ENCODE assay signal across 8 mouse cellular contexts in the genomic region with DNA sequence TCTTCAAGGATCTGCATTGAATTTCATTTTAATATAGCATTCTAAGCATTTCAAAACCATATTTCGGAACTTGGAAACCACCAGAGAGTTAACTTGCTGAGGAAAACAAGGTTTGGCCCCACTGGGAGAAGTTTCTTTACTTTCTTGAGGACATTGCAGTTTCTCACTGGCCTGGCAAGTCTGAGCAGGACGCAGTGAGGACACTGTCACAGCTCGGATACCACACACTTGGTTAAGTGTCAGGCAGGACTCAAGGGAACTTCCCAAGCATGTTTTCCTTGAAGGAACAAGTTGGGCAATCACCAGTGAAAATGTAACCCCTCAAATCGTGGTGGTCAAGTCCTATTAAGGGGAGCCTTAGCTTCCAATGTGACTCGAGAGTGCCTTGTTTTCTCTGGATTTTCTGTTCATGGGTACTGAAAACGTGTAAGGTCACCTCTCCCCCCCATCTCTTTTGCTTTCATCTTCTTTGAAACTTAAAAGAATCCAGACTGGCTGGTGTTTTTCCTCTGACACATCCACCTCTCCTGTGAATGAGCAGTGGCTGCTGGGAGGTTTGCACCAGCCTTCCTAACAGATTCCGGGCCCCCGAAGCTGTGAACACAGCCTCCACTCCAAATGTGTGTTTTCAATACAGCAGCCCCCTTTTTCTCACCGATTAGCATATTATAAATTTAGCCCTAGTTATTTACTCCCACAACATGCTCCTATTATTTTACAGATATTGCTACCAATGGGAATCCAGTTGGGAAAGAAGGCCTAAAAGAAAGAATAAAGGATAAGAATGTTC. TPM values are rescaled to one million over a fixed set of nuclear protein-coding genes. Genes with fewer than 3 reads are reported as not detected.
A peak's percentile ranks its signal among the peaks of the same experiment; 100 is the strongest.
DNase-seq lines count a peak whose midpoint lies in the region; ATAC-seq and TF ChIP-seq lines count a peak whose summit lies in the region.

No protein-coding gene starts in this region.

- 55% methylated on average over 9 of the region's 9 CpGs for WGBS in kidney, embryonic 15.5 days
- WGBS in embryonic facial prominence, embryonic 15.5 days = 37% methylated on average over 9 of the region's 9 CpGs
- 65% methylated on average over 9 of the region's 9 CpGs for WGBS in intestine, embryonic 14.5 days
- 64% methylated on average over 9 of the region's 9 CpGs for WGBS in midbrain, postnatal 0 days

- H3K36me3 ChIP-seq in kidney, embryonic 15.5 days = peaks cover 46% of the 10 kb centered on the region
- peaks cover 41% of the 10 kb centered on the region for H3K36me3 ChIP-seq in embryonic facial prominence, embryonic 15.5 days
- H3K36me3 ChIP-seq in intestine, embryonic 14.5 days (ENCODE audit: control insufficient read depth, insufficient read depth, low read length) = peaks cover 53% of the 10 kb centered on the region
- H3K36me3 ChIP-seq in midbrain, postnatal 0 days (ENCODE audit: insufficient read depth, low read length) = peaks cover 16% of the 10 kb centered on the region

- no peak overlapping the region for H3K27ac ChIP-seq in kidney, embryonic 15.5 days
- H3K27ac ChIP-seq in embryonic facial prominence, embryonic 15.5 days (replicated peaks) = peak overlapping the region; percentile 98
- H3K27ac ChIP-seq in intestine, embryonic 14.5 days (ENCODE audit: low read depth) = no peak overlapping the region
- H3K27ac ChIP-seq in midbrain, postnatal 0 days (ENCODE audit: low read depth, low read length) = peak overlapping the region; percentile 92

- H3K27me3 ChIP-seq in kidney, embryonic 15.5 days = no peaks in the 10 kb centered on the region
- H3K27me3 ChIP-seq in embryonic facial prominence, embryonic 15.5 days = no peaks in the 10 kb centered on the region
- no peaks in the 10 kb centered on the region for H3K27me3 ChIP-seq in intestine, embryonic 14.5 days (replicated peaks; ENCODE audit: control insufficient read depth, insufficient read depth, low read length)
- H3K27me3 ChIP-seq in midbrain, postnatal 0 days (ENCODE audit: insufficient read depth, low read length) = no peaks in the 10 kb centered on the region

- H3K4me1 ChIP-seq in kidney, embryonic 15.5 days = peaks cover 51% of the 10 kb centered on the region
- H3K4me1 ChIP-seq in embryonic facial prominence, embryonic 15.5 days = peaks cover 42% of the 10 kb centered on the region
- H3K4me1 ChIP-seq in intestine, embryonic 14.5 days (replicated peaks; ENCODE audit: control insufficient read depth, insufficient read depth, low read length) = peaks cover 27% of the 10 kb centered on the region
- H3K4me1 ChIP-seq in midbrain, postnatal 0 days (ENCODE audit: insufficient read depth, low read length) = peaks cover 4% of the 10 kb centered on the region; the same call in 1 of the 2 replicates

- H3K4me2 ChIP-seq in kidney, embryonic 15.5 days = peak overlapping the region; percentile 86
- peak overlapping the region; percentile 79 for H3K4me2 ChIP-seq in embryonic facial prominence, embryonic 15.5 days (replicated peaks)
- peak overlapping the region; percentile 91 for H3K4me2 ChIP-seq in intestine, embryonic 14.5 days (ENCODE audit: low read length)
- H3K4me2 ChIP-seq in midbrain, postnatal 0 days (ENCODE audit: low read depth, low read length, poor library complexity, severe bottlenecking) = peak overlapping the region; percentile 88

- no peaks in the 10 kb centered on the region for H3K9me3 ChIP-seq in kidney, embryonic 15.5 days (replicated peaks)
- H3K9me3 ChIP-seq in embryonic facial prominence, embryonic 15.5 days (replicated peaks) = no peaks in the 10 kb centered on the region
- no peaks in the 10 kb centered on the region for H3K9me3 ChIP-seq in intestine, embryonic 14.5 days (ENCODE audit: control insufficient read depth, low read length)
- H3K9me3 ChIP-seq in midbrain, postnatal 0 days (ENCODE audit: low read length) = no peaks in the 10 kb centered on the region

- H3K9ac ChIP-seq in kidney, embryonic 15.5 days = peak overlapping the region; percentile 92
- H3K9ac ChIP-seq in embryonic facial prominence, embryonic 15.5 days = no peak overlapping the region
- H3K9ac ChIP-seq in intestine, embryonic 14.5 days (ENCODE audit: low read length) = peak overlapping the region; percentile 98
- peak overlapping the region; percentile 93 for H3K9ac ChIP-seq in midbrain, postnatal 0 days (replicated peaks; ENCODE audit: low read length, poor library complexity, severe bottlenecking)

- peak overlapping the region; percentile 88 for H3K4me3 ChIP-seq in kidney, embryonic 15.5 days (replicated peaks)
- peak overlapping the region; percentile 73 for H3K4me3 ChIP-seq in embryonic facial prominence, embryonic 15.5 days (replicated peaks)
- peak overlapping the region; percentile 75 for H3K4me3 ChIP-seq in intestine, embryonic 14.5 days (ENCODE audit: low read depth, low read length)
- H3K4me3 ChIP-seq in midbrain, postnatal 0 days (ENCODE audit: low read depth, low read length) = peak overlapping the region; percentile 81

- no peak for TF ChIP-seq CTCF in midbrain, postnatal 0 days (IDR thresholded peaks at IDR 0.05)

- DNase-seq in kidney, postnatal 36 days = no peak
- no peak for DNase-seq in intestine, embryonic 14.5 days (ENCODE audit: low spot score)
- DNase-seq in midbrain, postnatal 0 days (ENCODE audit: low spot score) = no peak
- no peak for DNase-seq in ovary, postnatal 10 days (ENCODE audit: low spot score)
- no peak for DNase-seq in cerebellum, adult 11 months

- no peak for ATAC-seq in kidney, embryonic 15.5 days (replicated peaks; ENCODE audit: low FRiP score)
- no peak for ATAC-seq in embryonic facial prominence, embryonic 15.5 days (ENCODE audit: insufficient number of reproducible peaks, low FRiP score, low TSS enrichment, low read depth)
- ATAC-seq in intestine, embryonic 14.5 days (replicated peaks; ENCODE audit: low FRiP score, low TSS enrichment, low read depth) = no peak
- no peak for ATAC-seq in midbrain, postnatal 0 days (ENCODE audit: low FRiP score)
- no peak for ATAC-seq in megakaryocyte, adult 5-6 weeks (ENCODE audit: poor library complexity, severe bottlenecking)

RNA-seq across cellular contexts. Expression of gene Obsl1, which starts 1.8 kb away (rescaled TPM):
- polyA plus RNA-seq in kidney, embryonic 15.5 days (2015; fragmentation: Nextera tagmentation; extraction: Ambion mirVana) = 67.2 and 80.1 TPM in 2 replicates
- 104 and 108 TPM in 2 replicates for polyA plus RNA-seq in embryonic facial prominence, embryonic 15.5 days (2015; fragmentation: Nextera tagmentation; extraction: Ambion mirVana)
- polyA plus RNA-seq in intestine, embryonic 14.5 days (2014; fragmentation: Nextera tagmentation; extraction: Ambion mirVana) = 80.9 and 88.4 TPM in 2 replicates
- total RNA-seq in midbrain, postnatal 0 days (2014; rRNA removed) = 40.7 and 45.9 TPM in 2 replicates
- polyA plus RNA-seq in midbrain, postnatal 0 days (2015; fragmentation: Nextera tagmentation; extraction: Ambion mirVana) = 24.2 TPM in 2 replicates
- total RNA-seq in megakaryocyte, adult 5-6 weeks (2015) = not detected in 2 replicates
- not detected in 2 replicates for total RNA-seq in megakaryocyte, adult 5-6 weeks (2017)

RNA-seq across cellular contexts. Expression of gene Inha, which starts 2.4 kb away (rescaled TPM):
- polyA plus RNA-seq in kidney, embryonic 15.5 days (2015; fragmentation: Nextera tagmentation; extraction: Ambion mirVana) = 6.0 and 11.2 TPM in 2 replicates
- polyA plus RNA-seq in embryonic facial prominence, embryonic 15.5 days (2015; fragmentation: Nextera tagmentation; extraction: Ambion mirVana) = 14.7 and 15.7 TPM in 2 replicates
- 3.5 and 3.9 TPM in 2 replicates for polyA plus RNA-seq in intestine, embryonic 14.5 days (2014; fragmentation: Nextera tagmentation; extraction: Ambion mirVana)
- 30.9 and 33.3 TPM in 2 replicates for total RNA-seq in midbrain, postnatal 0 days (2014; rRNA removed)
- polyA plus RNA-seq in midbrain, postnatal 0 days (2015; fragmentation: Nextera tagmentation; extraction: Ambion mirVana) = 22.5 and 23.2 TPM in 2 replicates
- total RNA-seq in megakaryocyte, adult 5-6 weeks (2015) = not detected in 2 replicates
- not detected in 2 replicates for total RNA-seq in megakaryocyte, adult 5-6 weeks (2017)

RNA-seq across cellular contexts. Expression of gene Stk11ip, which starts 16.9 kb away (rescaled TPM):
- 25.1 and 26.5 TPM in 2 replicates for polyA plus RNA-seq in kidney, embryonic 15.5 days (2015; fragmentation: Nextera tagmentation; extraction: Ambion mirVana)
- 19.7 and 21.1 TPM in 2 replicates for polyA plus RNA-seq in embryonic facial prominence, embryonic 15.5 days (2015; fragmentation: Nextera tagmentation; extraction: Ambion mirVana)
- polyA plus RNA-seq in intestine, embryonic 14.5 days (2014; fragmentation: Nextera tagmentation; extraction: Ambion mirVana) = 16.3 and 18.7 TPM in 2 replicates
- 28.8 and 32.7 TPM in 2 replicates for total RNA-seq in midbrain, postnatal 0 days (2014; rRNA removed)
- polyA plus RNA-seq in midbrain, postnatal 0 days (2015; fragmentation: Nextera tagmentation; extraction: Ambion mirVana) = 15.6 and 16.9 TPM in 2 replicates
- total RNA-seq in megakaryocyte, adult 5-6 weeks (2015) = 9.5 and 10.7 TPM in 2 replicates
- total RNA-seq in megakaryocyte, adult 5-6 weeks (2017) = 17.2 and 20.5 TPM in 2 replicates

RNA-seq across cellular contexts. Expression of gene Tmem198, which starts 25.1 kb away (rescaled TPM):
- 0.63 and 1.2 TPM in 2 replicates for polyA plus RNA-seq in kidney, embryonic 15.5 days (2015; fragmentation: Nextera tagmentation; extraction: Ambion mirVana)
- 1.3 and 1.4 TPM in 2 replicates for polyA plus RNA-seq in embryonic facial prominence, embryonic 15.5 days (2015; fragmentation: Nextera tagmentation; extraction: Ambion mirVana)
- 1.9 and 2.6 TPM in 2 replicates for polyA plus RNA-seq in intestine, embryonic 14.5 days (2014; fragmentation: Nextera tagmentation; extraction: Ambion mirVana)
- total RNA-seq in midbrain, postnatal 0 days (2014; rRNA removed) = 52.4 and 57.8 TPM in 2 replicates
- 49.4 and 50.4 TPM in 2 replicates for polyA plus RNA-seq in midbrain, postnatal 0 days (2015; fragmentation: Nextera tagmentation; extraction: Ambion mirVana)
- 0.11 TPM in 1 of 2 replicates, not detected in the other for total RNA-seq in megakaryocyte, adult 5-6 weeks (2015)
- total RNA-seq in megakaryocyte, adult 5-6 weeks (2017) = 0.15 TPM in 1 of 2 replicates, not detected in the other

RNA-seq across cellular contexts. Expression of gene Chpf, which starts 25.3 kb away (rescaled TPM):
- 35.5 and 40.6 TPM in 2 replicates for polyA plus RNA-seq in kidney, embryonic 15.5 days (2015; fragmentation: Nextera tagmentation; extraction: Ambion mirVana)
- polyA plus RNA-seq in embryonic facial prominence, embryonic 15.5 days (2015; fragmentation: Nextera tagmentation; extraction: Ambion mirVana) = 51.3 and 54.5 TPM in 2 replicates
- 36.7 and 42.8 TPM in 2 replicates for polyA plus RNA-seq in intestine, embryonic 14.5 days (2014; fragmentation: Nextera tagmentation; extraction: Ambion mirVana)
- total RNA-seq in midbrain, postnatal 0 days (2014; rRNA removed) = 125 and 132 TPM in 2 replicates
- 60.0 and 60.8 TPM in 2 replicates for polyA plus RNA-seq in midbrain, postnatal 0 days (2015; fragmentation: Nextera tagmentation; extraction: Ambion mirVana)
- total RNA-seq in megakaryocyte, adult 5-6 weeks (2015) = 0.50 and 0.69 TPM in 2 replicates
- 0.37 and 0.41 TPM in 2 replicates for total RNA-seq in megakaryocyte, adult 5-6 weeks (2017)

Comparison
In these comparisons a context has a peak if more than half of its experiments do, and no peak if none do; other contexts are left out.
1. H3K27ac ChIP-seq: peak in embryonic facial prominence, embryonic 15.5 days (single experiment) and midbrain, postnatal 0 days (single experiment); none in kidney, embryonic 15.5 days (single experiment) and intestine, embryonic 14.5 days (single experiment).
2. Peak in every context shown above with its lines, with median percentiles within 50 percentile points of each other: H3K4me2 ChIP-seq and H3K4me3 ChIP-seq.